Mouse (Mus musculus) kidney, postnatal 10 days (tissue): Measurements from ENCODE around the gene Cope.
A peak's percentile ranks its signal among the peaks of the same experiment; 100 is the strongest.

ENCODE experiments used
- DNase-seq: peaks from one replicate; pipeline ENCODE4 v3.0.0; 2021; ENCODE audit warnings: mixed read lengths

Cope gene

DNA sequence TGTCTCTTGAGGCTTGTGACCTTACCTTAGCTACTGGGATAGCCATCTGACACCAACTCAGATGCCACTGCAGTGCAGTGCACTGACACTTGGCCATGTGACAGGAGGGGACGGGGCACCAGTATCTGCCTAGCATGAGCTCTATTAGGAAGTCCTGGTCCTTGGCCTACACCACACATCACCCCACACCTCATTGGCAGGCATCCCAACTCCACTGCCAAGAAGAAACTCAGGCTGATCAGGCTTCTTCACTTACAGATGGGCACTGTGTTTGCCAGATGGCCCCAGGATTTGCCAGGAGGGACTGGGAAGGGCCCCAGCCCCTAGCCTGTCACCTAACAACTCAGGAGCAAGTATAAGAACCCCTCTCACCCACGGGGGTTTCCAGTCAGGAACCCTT, 11.1 kb downstream of the Cope start:
- no peak for DNase-seq

DNA sequence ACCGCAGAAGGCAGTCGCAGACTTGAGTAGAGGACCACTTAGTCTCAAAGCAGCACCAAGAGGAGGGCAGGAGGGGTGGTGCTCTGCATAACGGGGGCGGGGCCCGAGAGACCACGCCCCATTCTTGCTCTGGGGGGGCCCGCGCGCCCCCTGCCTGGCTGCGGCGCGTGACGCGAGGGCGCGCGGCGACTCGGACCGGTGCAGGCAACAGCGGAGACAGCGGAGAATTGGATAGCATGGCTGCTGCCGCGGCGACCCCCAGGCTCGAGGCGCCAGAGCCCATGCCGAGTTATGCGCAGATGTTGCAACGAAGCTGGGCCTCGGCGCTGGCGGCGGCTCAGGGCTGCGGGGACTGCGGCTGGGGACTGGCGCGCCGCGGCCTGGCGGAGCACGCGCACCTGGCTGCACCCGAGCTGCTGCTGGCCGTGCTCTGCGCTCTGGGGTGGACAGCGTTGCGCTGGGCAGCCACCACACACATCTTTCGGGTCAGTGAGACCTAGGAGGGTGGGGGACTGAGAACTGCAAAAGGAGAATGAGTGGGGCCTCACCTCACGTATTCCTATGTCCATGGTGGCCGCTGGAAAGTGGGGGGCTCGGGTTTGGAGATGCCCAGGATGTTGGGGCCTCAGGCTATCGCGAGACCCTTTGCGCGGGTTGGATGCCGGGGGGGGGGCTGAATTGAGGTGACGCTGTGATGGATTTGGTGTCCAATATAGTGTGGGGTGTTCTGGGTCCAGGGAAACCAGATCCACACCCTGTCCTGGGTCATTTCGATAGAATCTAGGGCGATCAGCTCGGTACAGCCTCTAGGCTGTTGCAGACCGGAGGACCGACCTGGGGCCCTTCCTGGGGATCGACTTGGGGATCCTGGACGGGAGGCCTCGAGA, 13.5 kb downstream of the Cope start, which contains the start of gene Cers1:
TSS of gene Cers1 (plus strand) at position 152 of the 887 bp plus-strand sequence.
- peak; percentile 81 for DNase-seq

DNA sequence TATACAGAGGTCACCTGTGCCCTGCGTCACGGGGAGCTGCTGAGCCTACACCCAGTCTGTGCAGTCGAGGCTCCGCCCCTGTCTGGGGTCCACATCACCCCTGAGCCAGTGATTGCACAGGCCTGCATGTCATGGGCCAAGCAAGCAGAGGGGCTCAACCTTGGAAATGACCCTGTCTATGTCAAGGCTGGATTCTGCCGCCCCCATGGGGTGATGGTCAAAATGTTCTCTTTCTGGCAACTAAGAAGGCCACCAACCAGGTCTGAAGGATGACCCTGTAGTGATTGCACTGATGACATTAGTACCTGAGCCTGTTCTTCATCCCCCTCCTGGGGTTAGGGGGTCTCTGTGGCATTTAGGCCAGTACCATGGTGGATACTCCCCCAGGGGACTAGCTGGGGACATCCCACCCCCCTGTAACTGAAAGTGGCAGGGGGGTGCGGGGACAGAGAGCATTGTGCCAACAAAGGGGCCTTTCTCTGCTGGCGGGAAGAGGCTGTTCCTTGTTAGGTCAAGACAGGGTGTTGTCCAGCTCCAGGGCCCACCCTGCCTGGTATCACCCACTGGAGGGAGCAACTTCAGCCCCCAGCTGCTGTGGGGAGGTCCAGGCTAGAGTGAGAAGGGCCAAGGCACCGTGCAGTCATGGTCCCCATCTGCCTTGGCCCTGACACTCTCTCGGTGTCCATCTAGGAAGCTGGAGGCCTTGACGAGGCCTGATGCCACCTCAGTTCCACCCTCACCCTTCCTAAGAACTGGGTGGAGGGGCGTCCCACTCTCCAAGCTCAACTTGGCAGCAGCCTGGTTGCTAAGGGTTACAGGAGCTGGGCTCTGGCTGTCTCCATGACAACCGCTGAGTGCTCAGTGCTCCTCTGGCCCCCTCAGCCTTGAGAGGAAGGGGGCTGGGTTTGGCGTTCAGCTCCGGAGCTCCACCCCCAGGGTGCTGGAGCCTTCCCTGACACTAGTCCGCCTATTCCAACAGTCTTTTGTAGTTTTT, 14.5 kb downstream of the Cope start:
- peak; percentile 76 for DNase-seq

DNA sequence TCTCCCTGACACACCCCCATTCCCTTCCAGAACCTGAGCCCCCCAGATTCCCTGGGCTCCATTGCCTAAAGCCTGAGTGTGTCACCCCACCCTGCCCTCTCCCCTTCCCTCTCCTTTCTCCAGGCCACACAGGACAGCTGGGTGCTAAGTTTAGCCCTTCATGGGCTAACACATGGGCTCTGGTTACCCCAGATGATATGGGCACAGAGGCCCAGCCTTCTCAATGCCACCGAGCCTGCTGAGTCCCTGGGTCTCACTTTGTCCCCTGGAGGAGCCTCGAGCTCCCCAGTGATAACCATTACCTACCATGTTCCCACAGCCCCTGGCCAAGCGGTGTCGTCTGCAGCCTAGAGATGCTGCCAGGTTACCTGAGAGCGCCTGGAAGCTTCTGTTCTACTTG, 15.6 kb downstream of the Cope start:
- DNase-seq = no peak

DNA sequence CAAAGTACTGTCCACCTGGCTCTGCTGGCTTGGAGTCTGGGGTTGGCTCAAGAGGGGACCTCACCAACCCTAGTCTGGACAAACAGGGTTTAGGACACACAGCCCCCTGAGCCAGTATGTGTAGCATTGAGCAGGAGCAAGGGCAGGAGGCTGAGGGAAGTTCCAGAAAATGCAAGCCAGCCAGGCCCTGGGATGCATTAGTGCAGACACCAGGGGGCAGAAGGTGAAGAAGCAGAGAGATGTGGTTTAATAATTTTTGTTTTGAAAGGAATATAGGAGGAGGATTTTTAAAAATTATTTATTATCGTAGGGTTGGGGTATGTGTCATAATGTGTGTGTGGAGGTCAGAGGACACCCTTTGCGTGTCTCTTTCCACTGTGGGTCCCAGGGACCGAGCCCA, 21.4 kb downstream of the Cope start:
- DNase-seq = no peak

DNA sequence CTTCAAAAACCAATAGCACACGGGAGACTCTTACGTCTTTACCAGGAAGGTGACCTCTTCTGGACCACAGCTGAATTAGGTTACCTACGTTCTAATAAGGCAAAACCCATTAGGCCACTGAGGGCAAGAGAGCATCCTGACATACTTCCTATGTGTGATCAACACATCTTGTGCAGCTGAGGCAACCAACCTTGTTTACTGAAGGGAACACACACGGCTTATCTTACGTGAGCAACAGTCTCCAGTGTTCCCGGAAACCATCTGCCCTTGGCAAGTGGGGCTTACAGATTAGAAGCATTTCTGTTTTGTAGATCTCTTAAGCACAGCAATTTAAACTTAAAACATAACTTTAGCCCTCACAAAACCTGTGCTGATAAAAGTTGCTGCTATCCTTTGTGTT, 25.2 kb downstream of the Cope start:
- no peak for DNase-seq

DNA sequence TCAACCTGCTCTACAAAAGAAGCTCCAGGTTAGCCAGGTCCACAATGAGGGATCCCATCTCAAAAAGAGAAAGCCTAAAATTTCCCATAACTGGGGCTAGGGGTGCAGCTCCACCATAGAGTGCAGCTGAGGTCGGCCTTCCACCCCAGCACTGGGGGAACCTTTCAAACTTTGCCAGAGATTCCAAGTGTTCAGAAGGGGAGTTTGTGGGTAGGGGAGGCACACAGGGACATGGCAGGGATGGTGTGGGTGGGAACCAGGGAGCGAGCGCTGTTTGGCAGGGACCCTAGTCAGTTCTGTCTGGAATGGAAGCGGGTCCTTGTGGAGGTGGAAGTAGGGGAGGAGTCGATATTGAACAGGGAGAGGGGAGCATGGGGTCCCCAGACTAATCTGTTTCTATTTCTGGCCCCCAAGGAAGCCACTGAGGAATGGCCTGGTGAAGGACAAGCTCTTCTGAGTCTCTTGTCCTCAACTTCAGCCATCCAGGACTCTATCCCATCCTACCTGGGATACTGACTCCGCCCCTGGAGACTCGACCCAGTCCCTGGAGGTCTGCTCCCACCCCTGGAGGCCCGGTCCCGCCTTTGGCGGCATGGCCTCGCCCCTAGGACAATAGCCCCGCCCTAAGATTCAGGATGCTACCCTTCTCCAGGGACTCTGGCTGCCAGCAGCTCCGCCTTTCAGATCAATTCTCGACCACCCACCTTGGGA, 27.0 kb downstream of the Cope start, which contains the start of gene Gdf1:
TSS of gene Gdf1 (plus strand) at position 694 of the 711 bp plus-strand sequence.
- DNase-seq = no peak

DNA sequence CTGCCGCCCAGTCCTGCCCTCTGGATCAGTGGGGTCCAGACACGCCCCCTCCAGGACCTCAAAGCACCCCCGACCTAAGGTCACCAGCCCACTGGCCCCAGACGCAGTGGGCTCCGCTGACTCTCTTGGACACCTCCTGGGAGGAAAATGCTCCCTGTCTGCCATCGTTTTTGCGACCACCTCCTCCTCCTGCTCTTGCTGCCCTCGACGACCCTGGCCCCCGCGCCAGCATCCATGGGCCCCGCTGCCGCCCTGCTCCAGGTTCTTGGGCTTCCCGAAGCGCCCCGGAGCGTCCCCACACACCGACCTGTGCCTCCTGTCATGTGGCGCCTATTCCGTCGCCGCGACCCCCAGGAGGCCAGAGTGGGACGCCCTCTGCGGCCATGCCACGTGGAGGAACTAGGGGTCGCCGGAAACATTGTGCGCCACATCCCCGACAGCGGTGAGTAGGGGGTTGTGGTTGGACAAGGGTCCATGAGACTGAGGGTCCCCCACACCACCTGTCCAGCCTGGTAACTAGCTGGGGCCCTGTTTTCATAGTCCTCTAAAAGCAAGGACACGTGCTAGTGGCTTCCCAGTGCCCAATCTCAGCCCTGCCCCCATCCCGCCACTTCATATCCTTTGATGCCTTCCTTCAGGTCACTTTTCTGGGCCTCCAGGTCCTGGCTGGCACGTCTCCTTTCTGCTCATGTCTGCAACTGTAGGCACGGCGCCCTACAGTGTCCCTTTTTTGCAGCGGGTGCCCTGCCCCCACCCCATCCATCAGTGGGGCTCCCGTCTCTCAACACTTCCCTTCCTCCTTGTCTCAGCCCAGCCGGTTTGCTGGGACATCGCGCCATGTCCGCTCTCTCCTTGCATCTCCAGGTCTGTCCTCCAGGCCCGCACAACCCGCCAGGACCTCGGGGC, 27.8 kb downstream of the Cope start:
- no peak for DNase-seq

DNA sequence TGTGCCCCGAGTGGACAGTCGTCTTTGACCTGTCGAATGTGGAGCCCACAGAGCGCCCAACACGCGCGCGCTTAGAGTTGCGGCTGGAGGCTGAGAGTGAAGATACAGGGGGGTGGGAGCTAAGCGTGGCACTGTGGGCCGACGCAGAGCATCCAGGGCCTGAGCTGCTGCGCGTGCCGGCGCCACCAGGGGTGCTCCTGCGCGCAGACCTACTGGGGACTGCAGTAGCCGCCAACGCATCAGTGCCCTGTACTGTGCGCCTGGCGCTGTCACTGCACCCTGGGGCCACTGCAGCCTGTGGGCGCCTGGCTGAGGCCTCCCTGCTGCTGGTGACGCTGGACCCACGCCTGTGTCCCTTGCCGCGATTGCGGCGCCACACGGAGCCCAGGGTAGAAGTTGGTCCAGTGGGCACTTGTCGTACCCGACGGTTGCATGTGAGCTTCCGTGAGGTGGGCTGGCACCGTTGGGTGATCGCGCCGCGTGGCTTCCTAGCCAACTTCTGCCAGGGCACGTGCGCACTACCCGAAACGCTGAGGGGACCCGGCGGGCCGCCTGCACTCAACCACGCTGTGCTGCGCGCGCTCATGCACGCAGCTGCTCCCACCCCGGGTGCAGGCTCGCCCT, 28.5 kb downstream of the Cope start:
- peak; percentile 72 for DNase-seq

DNA sequence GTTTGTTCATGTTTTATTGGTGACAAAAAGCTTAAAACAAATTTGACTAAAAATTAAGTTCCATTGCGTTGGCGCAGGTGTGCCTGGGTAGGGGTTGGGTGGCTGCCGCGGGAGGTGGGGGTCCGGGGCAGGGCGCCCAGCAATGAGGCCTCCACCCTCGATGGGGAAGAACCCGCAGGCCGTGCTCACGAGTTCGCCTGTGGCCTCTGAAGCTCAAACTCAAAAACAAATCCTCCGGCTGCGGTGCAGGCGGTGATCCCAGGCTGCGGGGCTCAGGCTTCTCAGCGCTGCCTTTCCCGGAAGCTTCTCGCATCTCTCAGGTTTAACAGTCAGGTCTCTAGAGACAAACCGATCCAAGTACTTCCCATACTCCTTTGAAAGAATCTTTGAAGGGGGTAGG, 29.2 kb downstream of the Cope start:
- DNase-seq = no peak

DNA sequence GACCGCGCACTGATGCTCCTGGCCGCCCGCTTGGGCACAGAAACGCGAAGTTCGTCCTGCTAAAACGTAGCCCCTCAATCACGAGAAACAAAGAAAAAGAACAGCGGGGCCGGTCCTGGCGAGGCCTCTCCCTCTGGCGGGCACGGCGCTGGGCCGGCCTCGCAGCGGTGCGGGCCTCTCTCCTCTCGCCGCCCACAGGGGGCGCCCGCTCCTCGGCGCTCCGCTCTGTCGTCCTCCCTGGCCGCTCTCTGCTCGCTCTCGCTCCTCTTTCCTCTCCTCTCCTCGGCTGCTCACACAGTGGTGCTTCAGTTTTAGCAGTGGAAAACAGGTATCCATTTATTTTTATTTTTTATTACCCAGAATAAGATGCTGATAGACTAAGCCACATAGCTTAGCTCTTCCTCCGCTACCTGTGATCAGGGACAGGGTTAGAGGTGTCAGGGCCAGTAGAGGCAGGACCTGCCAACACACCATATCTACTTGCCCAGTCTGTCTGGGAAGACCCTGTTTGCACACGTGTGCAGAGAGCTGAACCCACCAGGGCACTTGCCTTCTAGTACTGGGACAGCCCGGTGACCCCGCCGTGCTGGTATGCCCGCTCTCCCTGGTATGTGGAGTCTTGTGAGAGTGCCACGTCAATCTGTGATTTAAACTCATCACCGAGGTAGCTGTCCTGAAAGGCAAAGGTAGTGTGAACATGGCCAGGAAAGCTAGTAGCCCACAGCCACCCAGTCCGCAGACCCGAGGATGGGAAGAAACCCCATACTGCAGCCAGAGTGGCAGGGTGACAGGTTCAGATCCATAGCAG, 30.0 kb downstream of the Cope start:
- DNase-seq = peak; percentile 83

DNA sequence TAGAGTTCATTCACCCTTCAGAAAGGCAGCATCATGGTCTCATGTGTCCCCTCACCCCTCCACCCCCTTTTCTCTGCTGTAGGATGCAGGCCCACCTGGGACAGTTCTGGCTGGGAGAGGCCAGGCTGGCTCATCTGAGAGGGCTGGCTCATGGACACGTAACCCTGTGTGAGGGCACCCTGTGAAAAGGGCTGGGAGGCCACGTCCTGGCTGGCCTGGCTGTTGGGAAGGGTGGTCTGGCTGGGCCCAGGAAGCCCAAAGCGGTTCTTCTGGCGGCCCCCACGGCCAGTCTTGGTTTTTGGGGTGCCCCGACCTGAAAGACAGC, 30.5 kb downstream of the Cope start:
- DNase-seq = no peak

DNA sequence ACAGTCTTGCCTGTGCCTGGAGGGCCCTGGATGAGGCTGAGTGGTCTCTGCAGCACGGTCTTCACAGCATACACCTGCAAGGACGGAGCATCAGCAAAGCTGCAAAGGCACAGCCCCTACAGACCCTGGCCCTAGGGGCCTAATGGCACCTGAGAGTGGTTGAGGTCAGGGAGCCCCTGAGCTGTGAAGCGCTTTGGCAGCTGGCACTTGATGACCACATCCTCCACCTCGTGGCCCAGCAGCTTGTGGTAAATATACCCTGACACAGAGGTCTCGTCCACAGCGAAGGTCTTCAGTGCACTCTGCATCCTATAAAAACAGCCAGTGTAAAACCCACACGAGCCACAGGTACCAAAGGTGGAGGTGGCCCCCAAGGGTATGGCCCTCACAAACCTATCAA, 36.6 kb downstream of the Cope start:
- DNase-seq = no peak

DNA sequence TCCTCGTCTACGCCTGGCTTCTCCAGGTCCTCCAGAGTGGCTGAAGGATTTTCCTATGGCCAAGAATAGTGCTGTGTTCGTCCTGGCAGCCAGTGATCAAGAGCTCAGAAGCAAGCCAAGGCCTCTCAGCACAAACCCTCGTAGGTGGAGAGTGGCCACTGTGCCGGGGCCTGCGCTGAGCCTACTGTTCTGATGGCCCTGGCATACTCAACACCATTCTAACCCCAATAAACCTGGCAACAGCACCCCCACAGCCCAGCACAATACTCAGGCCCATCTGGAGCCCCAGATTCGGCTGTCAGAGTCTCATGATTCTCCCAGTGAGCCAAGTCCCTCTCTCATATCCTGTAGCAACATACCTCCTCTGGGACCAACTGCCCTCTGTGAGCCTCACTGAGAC, 38.3 kb downstream of the Cope start:
- no peak for DNase-seq

DNA sequence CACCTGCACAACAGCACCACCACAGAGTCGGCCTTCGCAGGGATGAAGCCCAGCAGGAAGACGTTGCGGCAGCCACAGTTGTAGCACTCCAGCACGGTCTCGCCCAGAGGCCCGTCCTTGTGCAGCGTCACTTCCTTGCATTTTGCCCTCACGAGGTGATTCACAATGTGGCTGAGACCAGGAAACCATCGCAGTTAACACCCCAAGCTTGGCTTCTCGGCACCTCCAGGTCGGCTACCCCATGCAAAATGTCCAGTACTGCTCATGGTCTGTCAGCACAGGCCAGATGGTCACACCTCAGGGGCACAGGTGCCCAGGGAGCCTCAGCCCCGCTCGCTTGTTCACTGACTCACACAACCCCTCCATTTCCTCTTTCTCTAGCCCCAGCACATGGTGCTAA, 39.7 kb downstream of the Cope start:
- no peak for DNase-seq

DNA sequence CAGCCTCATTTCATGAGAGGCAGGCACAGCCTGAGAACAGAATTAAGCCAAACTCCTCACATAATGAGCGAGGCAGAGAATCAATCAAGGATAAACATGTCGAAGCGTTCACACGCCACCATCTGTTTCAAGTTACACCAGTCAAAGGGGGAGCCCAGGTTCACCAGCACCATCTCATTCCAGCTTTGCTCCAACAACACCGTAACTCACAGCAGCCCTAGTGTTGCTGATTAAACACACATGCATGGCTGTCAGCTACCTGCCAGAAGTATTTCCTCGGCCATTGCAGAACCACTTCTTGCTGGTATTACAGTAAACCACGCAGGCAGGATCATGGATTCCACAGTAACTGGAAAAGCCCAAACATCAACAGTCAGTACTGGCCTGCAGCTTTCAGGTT, 40.8 kb downstream of the Cope start:
- no peak for DNase-seq

DNA sequence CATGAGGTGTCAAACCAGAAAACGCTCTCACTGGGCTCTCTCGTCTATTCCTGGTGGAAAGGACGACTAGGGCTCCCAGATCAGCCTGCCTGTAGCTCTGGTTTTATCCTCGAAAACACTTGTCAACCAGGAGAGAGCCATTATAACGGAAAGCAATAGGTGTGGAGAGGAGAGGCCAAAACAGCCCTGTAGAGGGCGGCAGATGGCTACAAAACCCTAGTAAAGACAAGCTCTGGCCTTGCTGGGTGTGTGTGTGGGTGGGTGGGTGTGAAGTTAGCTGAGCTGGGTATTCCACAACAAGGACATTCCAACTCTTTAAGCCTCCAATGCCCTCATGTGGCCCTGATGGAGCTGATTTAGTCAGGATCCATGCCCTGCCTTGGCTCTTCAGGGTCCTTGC, 41.4 kb downstream of the Cope start:
- peak; percentile 61 for DNase-seq

DNA sequence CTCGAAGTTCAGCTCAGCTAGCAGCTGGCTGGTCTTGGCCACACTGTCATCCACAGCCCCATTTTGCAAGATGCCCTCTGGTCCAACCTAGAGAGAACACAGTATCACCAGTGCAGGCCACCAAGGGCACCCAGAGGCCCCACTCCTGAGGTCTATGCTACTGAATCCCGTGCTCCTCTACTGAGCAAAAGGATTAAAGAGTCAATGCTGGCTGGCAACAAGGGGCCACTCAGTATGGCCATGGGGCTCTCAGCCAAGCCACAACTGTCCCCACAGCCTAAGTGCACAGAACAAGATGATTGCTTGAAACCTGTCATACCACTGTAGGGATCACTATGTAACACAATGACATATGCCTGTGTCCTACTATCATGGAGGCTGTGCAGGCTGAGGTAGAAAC, 42.0 kb downstream of the Cope start:
- DNase-seq = no peak

DNA sequence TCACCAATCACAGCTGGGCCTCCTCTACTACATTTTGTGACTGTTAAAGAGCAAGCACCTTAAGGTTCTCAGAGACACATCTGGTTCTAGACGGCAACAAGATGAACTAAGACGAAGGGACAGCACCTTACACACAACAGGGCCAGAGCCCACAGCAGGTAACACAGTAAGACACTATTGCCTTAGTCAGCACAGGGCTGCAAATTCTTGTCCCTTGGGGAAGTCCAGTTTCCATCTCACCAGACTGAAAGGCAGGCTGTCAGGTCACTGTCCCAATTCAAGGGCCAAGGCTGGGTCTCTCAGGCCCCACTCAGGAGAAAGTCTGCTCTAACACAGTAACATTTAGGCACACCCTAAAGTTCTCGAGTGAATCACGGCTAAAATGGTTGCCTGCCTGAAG, 45.1 kb downstream of the Cope start:
- no peak for DNase-seq

DNA sequence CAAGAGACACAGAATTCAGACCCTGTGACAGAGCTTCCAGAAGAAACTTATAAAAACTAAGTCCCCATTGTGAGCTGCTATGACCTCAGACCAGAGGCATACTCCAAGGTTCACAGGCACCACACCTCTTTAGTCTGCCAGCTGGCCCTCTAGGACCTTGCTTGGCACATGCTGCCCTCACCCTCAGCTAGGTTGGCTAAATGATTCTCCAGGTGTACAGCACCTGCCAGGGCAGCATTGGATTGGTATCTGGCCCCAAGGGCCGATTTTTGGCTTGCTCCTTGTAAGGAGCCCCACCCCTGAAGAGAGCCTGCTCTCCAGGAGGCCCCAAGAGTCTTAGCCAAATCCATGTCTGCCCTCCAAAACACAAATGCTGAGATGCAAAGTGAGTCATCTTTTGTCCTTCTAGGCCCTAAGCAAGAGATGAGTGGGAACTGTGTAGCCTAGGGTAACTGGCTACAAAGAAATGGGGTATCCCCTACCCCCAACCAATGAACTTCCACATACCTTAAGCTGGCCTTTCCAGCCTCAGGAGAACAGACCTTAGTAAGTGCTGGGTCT, 45.6 kb downstream of the Cope start:
- no peak for DNase-seq
